ENCODE assay signal across 8 mouse cellular contexts in genomic region chr16:4596141-4596728, GRCm38 (mm10). TPM values are rescaled to one million over a fixed set of nuclear protein-coding genes. Genes with fewer than 3 reads are reported as not detected.
DNase-seq lines count a peak whose midpoint lies in the region; ATAC-seq and TF ChIP-seq lines count a peak whose summit lies in the region.

No protein-coding gene starts in this region.

- H3K27me3 ChIP-seq in kidney, adult 2 months (replicated peaks; ENCODE audit: control insufficient read depth, insufficient read depth, low read length), result no peaks in the 10 kb centered on the region
- H3K27me3 ChIP-seq in embryonic facial prominence, embryonic 12.5 days, result no peaks in the 10 kb centered on the region
- H3K27me3 ChIP-seq in kidney, embryonic 16.5 days (ENCODE audit: insufficient read depth, low read length), result no peaks in the 10 kb centered on the region
- H3K27me3 ChIP-seq in neural tube, embryonic 12.5 days (replicated peaks), result no peaks in the 10 kb centered on the region

- ATAC-seq in embryonic facial prominence, embryonic 12.5 days (ENCODE audit: insufficient number of reproducible peaks, insufficient read depth, low FRiP score, low TSS enrichment), result peak; percentile 7; the same call in 1 of the 2 replicates
- ATAC-seq in kidney, embryonic 16.5 days (ENCODE audit: low FRiP score, low TSS enrichment), result 0 out of 2 replicates have a peak, but pooled peaks have one; percentile 17
- peak; percentile 23; the same call in 1 of the 2 replicates for ATAC-seq in neural tube, embryonic 12.5 days (ENCODE audit: low FRiP score, low read depth)
- no peak for ATAC-seq in megakaryocyte-erythroid progenitor cell, adult 5-6 weeks (replicated peaks; ENCODE audit: low FRiP score, low TSS enrichment, poor library complexity, severe bottlenecking)
- no peak for ATAC-seq in inflammation-experienced regulatory T-cells, adult 6 months

- H3K4me2 ChIP-seq in embryonic facial prominence, embryonic 12.5 days (replicated peaks), result peak overlapping the region; percentile 93
- peak overlapping the region; percentile 91 for H3K4me2 ChIP-seq in kidney, embryonic 16.5 days (replicated peaks; ENCODE audit: low read depth, low read length)
- peak overlapping the region; percentile 98 for H3K4me2 ChIP-seq in neural tube, embryonic 12.5 days (replicated peaks)

- no peaks in the 10 kb centered on the region for H3K36me3 ChIP-seq in kidney, adult 2 months (ENCODE audit: control insufficient read depth, insufficient read depth, low read length)
- H3K36me3 ChIP-seq in embryonic facial prominence, embryonic 12.5 days, result no peaks in the 10 kb centered on the region
- H3K36me3 ChIP-seq in kidney, embryonic 16.5 days (ENCODE audit: insufficient read depth, low read length), result peaks cover 3% of the 10 kb centered on the region; the same call in 1 of the 2 replicates
- H3K36me3 ChIP-seq in neural tube, embryonic 12.5 days, result no peaks in the 10 kb centered on the region

- peak overlapping the region; percentile 95 for H3K27ac ChIP-seq in kidney, adult 2 months (ENCODE audit: insufficient read depth, low read depth, low read length)
- H3K27ac ChIP-seq in embryonic facial prominence, embryonic 12.5 days, result peak overlapping the region; percentile 97
- peak overlapping the region; percentile 96 for H3K27ac ChIP-seq in kidney, embryonic 16.5 days (ENCODE audit: low read length)
- peak overlapping the region; percentile 94 for H3K27ac ChIP-seq in neural tube, embryonic 12.5 days

- TF ChIP-seq CTCF in kidney, adult 2 months (conservative IDR thresholded peaks at IDR 0.05; ENCODE audit: insufficient read depth, insufficient read length, low read depth, low read length), result no peak

- TF ChIP-seq POLR2A in kidney, adult 2 months (IDR thresholded peaks at IDR 0.05; ENCODE audit: low read depth, low read length), result no peak

- 19% methylated on average over 3 of the region's 3 CpGs for WGBS in kidney, adult 2 months
- 5% methylated on average over 3 of the region's 3 CpGs for WGBS in embryonic facial prominence, embryonic 12.5 days
- WGBS in kidney, embryonic 16.5 days, result 14% methylated on average over 2 of the region's 3 CpGs
- 3% methylated on average over 3 of the region's 3 CpGs for WGBS in neural tube, embryonic 12.5 days

- H3K9me3 ChIP-seq in embryonic facial prominence, embryonic 12.5 days, result no peaks in the 10 kb centered on the region
- H3K9me3 ChIP-seq in kidney, embryonic 16.5 days (ENCODE audit: low read length), result no peaks in the 10 kb centered on the region
- H3K9me3 ChIP-seq in neural tube, embryonic 12.5 days, result no peaks in the 10 kb centered on the region

- H3K4me1 ChIP-seq in kidney, adult 2 months (ENCODE audit: control insufficient read depth, insufficient read depth, low read length), result peaks cover 50% of the 10 kb centered on the region
- H3K4me1 ChIP-seq in embryonic facial prominence, embryonic 12.5 days, result peaks cover 76% of the 10 kb centered on the region
- peaks cover 77% of the 10 kb centered on the region for H3K4me1 ChIP-seq in kidney, embryonic 16.5 days (ENCODE audit: insufficient read depth, low read length)
- H3K4me1 ChIP-seq in neural tube, embryonic 12.5 days, result peaks cover 76% of the 10 kb centered on the region

- DNase-seq in kidney, adult 2 months, result no peak
- DNase-seq in kidney, adult 8-10 months, result no peak
- no peak for DNase-seq in ovary, postnatal 10 days (ENCODE audit: low spot score)

- H3K4me3 ChIP-seq in kidney, adult 2 months (ENCODE audit: insufficient read depth, low read depth, low read length), result peak overlapping the region; percentile 81
- peak overlapping the region; percentile 89 for H3K4me3 ChIP-seq in embryonic facial prominence, embryonic 12.5 days
- H3K4me3 ChIP-seq in kidney, embryonic 16.5 days (ENCODE audit: low read length), result peak overlapping the region; percentile 88
- H3K4me3 ChIP-seq in neural tube, embryonic 12.5 days, result peak overlapping the region; percentile 89

- peak overlapping the region; percentile 93 for H3K9ac ChIP-seq in embryonic facial prominence, embryonic 12.5 days
- peak overlapping the region; percentile 96 for H3K9ac ChIP-seq in kidney, embryonic 16.5 days (replicated peaks; ENCODE audit: low read length)
- peak overlapping the region; percentile 97 for H3K9ac ChIP-seq in neural tube, embryonic 12.5 days

RNA-seq across cellular contexts. Expression of gene Glis2, which starts 1.7 kb away (rescaled TPM):
- polyA plus RNA-seq in kidney, adult 2 months (2012; rRNA removed), result 210 and 226 TPM in 2 replicates
- 33.0 and 33.4 TPM in 2 replicates for polyA plus RNA-seq in embryonic facial prominence, embryonic 12.5 days (2016; fragmentation: Nextera tagmentation; extraction: Ambion mirVana)
- polyA plus RNA-seq in kidney, embryonic 16.5 days (2015; fragmentation: Nextera tagmentation; extraction: Ambion mirVana), result 43.6 and 53.6 TPM in 2 replicates
- polyA plus RNA-seq in neural tube, embryonic 12.5 days (2016; fragmentation: Nextera tagmentation; extraction: Ambion mirVana), result 36.5 and 36.7 TPM in 2 replicates
- 2.0 TPM in 1 of 2 replicates, not detected in the other for total RNA-seq in megakaryocyte-erythroid progenitor cell, adult 5-6 weeks (2014; fragmentation: Nextera tagmentation)
- total RNA-seq in megakaryocyte-erythroid progenitor cell, adult 5-6 weeks (2017), result 0.33 TPM in 1 of 2 replicates, not detected in the other
- under 1 TPM; 0.15 to 0.36 (median 0.16) TPM for polyA plus RNA-seq in inflammation-experienced regulatory T-cells, adult 6 months (2017; shearing (Covaris generic))

RNA-seq across cellular contexts. Expression of gene Pam16, which starts 28.6 kb away (rescaled TPM):
- polyA plus RNA-seq in kidney, adult 2 months (2012; rRNA removed), result 27.3 and 41.8 TPM in 2 replicates
- polyA plus RNA-seq in embryonic facial prominence, embryonic 12.5 days (2016; fragmentation: Nextera tagmentation; extraction: Ambion mirVana), result 96.4 and 104 TPM in 2 replicates
- 67.8 and 80.4 TPM in 2 replicates for polyA plus RNA-seq in kidney, embryonic 16.5 days (2015; fragmentation: Nextera tagmentation; extraction: Ambion mirVana)
- polyA plus RNA-seq in neural tube, embryonic 12.5 days (2016; fragmentation: Nextera tagmentation; extraction: Ambion mirVana), result 121 and 143 TPM in 2 replicates
- total RNA-seq in megakaryocyte-erythroid progenitor cell, adult 5-6 weeks (2014; fragmentation: Nextera tagmentation), result 76.0 and 100 TPM in 2 replicates
- 18.2 and 24.0 TPM in 2 replicates for total RNA-seq in megakaryocyte-erythroid progenitor cell, adult 5-6 weeks (2017)
- 10 to 100 TPM; 17.3 to 41.9 (median 31.7) TPM for polyA plus RNA-seq in inflammation-experienced regulatory T-cells, adult 6 months (2017; shearing (Covaris generic))

RNA-seq across cellular contexts. Expression of gene Tfap4, which starts 36.6 kb away (rescaled TPM):
- 4.5 and 5.1 TPM in 2 replicates for polyA plus RNA-seq in kidney, adult 2 months (2012; rRNA removed)
- polyA plus RNA-seq in embryonic facial prominence, embryonic 12.5 days (2016; fragmentation: Nextera tagmentation; extraction: Ambion mirVana), result 27.8 and 31.5 TPM in 2 replicates
- 21.8 and 25.5 TPM in 2 replicates for polyA plus RNA-seq in kidney, embryonic 16.5 days (2015; fragmentation: Nextera tagmentation; extraction: Ambion mirVana)
- 13.5 and 14.2 TPM in 2 replicates for polyA plus RNA-seq in neural tube, embryonic 12.5 days (2016; fragmentation: Nextera tagmentation; extraction: Ambion mirVana)
- 31.4 and 38.4 TPM in 2 replicates for total RNA-seq in megakaryocyte-erythroid progenitor cell, adult 5-6 weeks (2014; fragmentation: Nextera tagmentation)
- total RNA-seq in megakaryocyte-erythroid progenitor cell, adult 5-6 weeks (2017), result 47.3 and 69.9 TPM in 2 replicates
- polyA plus RNA-seq in inflammation-experienced regulatory T-cells, adult 6 months (2017; shearing (Covaris generic)), result 1 to 10 TPM; 3.1 to 5.8 (median 4.2) TPM

RNA-seq across cellular contexts. Expression of gene Vasn, which starts 43.5 kb away (rescaled TPM):
- polyA plus RNA-seq in kidney, adult 2 months (2012; rRNA removed), result 34.6 and 42.3 TPM in 2 replicates
- polyA plus RNA-seq in embryonic facial prominence, embryonic 12.5 days (2016; fragmentation: Nextera tagmentation; extraction: Ambion mirVana), result 23.4 and 24.1 TPM in 2 replicates
- 26.8 TPM in 2 replicates for polyA plus RNA-seq in kidney, embryonic 16.5 days (2015; fragmentation: Nextera tagmentation; extraction: Ambion mirVana)
- 10.9 and 11.3 TPM in 2 replicates for polyA plus RNA-seq in neural tube, embryonic 12.5 days (2016; fragmentation: Nextera tagmentation; extraction: Ambion mirVana)
- total RNA-seq in megakaryocyte-erythroid progenitor cell, adult 5-6 weeks (2014; fragmentation: Nextera tagmentation), result not detected in 2 replicates
- total RNA-seq in megakaryocyte-erythroid progenitor cell, adult 5-6 weeks (2017), result 0.38 and 0.65 TPM in 2 replicates
- polyA plus RNA-seq in inflammation-experienced regulatory T-cells, adult 6 months (2017; shearing (Covaris generic)), result 1 to 10 TPM in 1 of 3 experiments, under 1 TPM in 2; 0.78 to 1.6 (median 0.84) TPM

RNA-seq across cellular contexts. Expression of gene Dnaja3, which starts 43.6 kb away (rescaled TPM):
- polyA plus RNA-seq in kidney, adult 2 months (2012; rRNA removed), result 57.8 and 72.9 TPM in 2 replicates
- 57.1 and 59.8 TPM in 2 replicates for polyA plus RNA-seq in embryonic facial prominence, embryonic 12.5 days (2016; fragmentation: Nextera tagmentation; extraction: Ambion mirVana)
- polyA plus RNA-seq in kidney, embryonic 16.5 days (2015; fragmentation: Nextera tagmentation; extraction: Ambion mirVana), result 89.6 and 95.3 TPM in 2 replicates
- polyA plus RNA-seq in neural tube, embryonic 12.5 days (2016; fragmentation: Nextera tagmentation; extraction: Ambion mirVana), result 51.5 and 56.4 TPM in 2 replicates
- total RNA-seq in megakaryocyte-erythroid progenitor cell, adult 5-6 weeks (2014; fragmentation: Nextera tagmentation), result 56.5 and 81.2 TPM in 2 replicates
- total RNA-seq in megakaryocyte-erythroid progenitor cell, adult 5-6 weeks (2017), result 71.0 and 106 TPM in 2 replicates
- polyA plus RNA-seq in inflammation-experienced regulatory T-cells, adult 6 months (2017; shearing (Covaris generic)), result 10 to 100 TPM; 21.1 to 28.7 (median 25.3) TPM

Comparison
In these comparisons a context has a peak if more than half of its experiments do, and no peak if none do; other contexts are left out.
1. ATAC-seq: peak in embryonic facial prominence, embryonic 12.5 days (single experiment), kidney, embryonic 16.5 days (single experiment) and neural tube, embryonic 12.5 days (single experiment); none in megakaryocyte-erythroid progenitor cell, adult 5-6 weeks (single experiment) and inflammation-experienced regulatory T-cells, adult 6 months (single experiment).
2. RNA of gene Glis2, which starts 1.7 kb away (polyA plus RNA-seq): 210 to 226 TPM in kidney, adult 2 months, 43.6 to 53.6 TPM in kidney, embryonic 16.5 days, 36.5 to 36.7 TPM in neural tube, embryonic 12.5 days and 33.0 to 33.4 TPM in embryonic facial prominence, embryonic 12.5 days; 0.15 to 0.36 TPM in inflammation-experienced regulatory T-cells, adult 6 months; every median in the first group is over 10 times any median in the second.
3. Peak in every context shown above with its lines, with median percentiles within 50 percentile points of each other: H3K27ac ChIP-seq, H3K4me3 ChIP-seq, H3K4me2 ChIP-seq and H3K9ac ChIP-seq.